Mouse (Mus musculus) kidney, adult 18-20 months (tissue): ENCODE measurements at regions not wholly inside any gene's neighbourhood (a gene's known extent, or its start where the extent isn't known, plus 50 kb on each side); places are given as distances from the start of the nearest gene placed in this dataset.

Experiments
- DNase-seq: peaks from one replicate; pipeline ENCODE4 v3.0.0; 2021

GRCm38 (mm10) chr10:111073851-111074430, 64.0 kb upstream of the Zdhhc17 start:
- DNase-seq: no peak

- peak; percentile 51 for DNase-seq
Measured at GRCm38 (mm10) chr10:111073262-111073661, 63.3 kb upstream of the Zdhhc17 start.

GRCm38 (mm10) chr10:111072554-111072909, 62.6 kb upstream of the Zdhhc17 start:
- no peak for DNase-seq

- no peak for DNase-seq
Measured at GRCm38 (mm10) chr10:111071805-111072553, 62.0 kb upstream of the Zdhhc17 start.

GRCm38 (mm10) chr10:111066146-111066545, 56.2 kb upstream of the Zdhhc17 start:
- no peak for DNase-seq

GRCm38 (mm10) chr10:111060626-111061025, 50.7 kb upstream of the Zdhhc17 start:
- DNase-seq: no peak
